Mouse (Mus musculus): Measurements from ENCODE around the gene Rnf227. TPM values are rescaled to one million over a fixed set of nuclear protein-coding genes. Genes with fewer than 3 reads are reported as not detected.

Gene Rnf227
- polyA plus RNA-seq, 1 experiment from 2014 or later, result 6.6 TPM

DNA sequence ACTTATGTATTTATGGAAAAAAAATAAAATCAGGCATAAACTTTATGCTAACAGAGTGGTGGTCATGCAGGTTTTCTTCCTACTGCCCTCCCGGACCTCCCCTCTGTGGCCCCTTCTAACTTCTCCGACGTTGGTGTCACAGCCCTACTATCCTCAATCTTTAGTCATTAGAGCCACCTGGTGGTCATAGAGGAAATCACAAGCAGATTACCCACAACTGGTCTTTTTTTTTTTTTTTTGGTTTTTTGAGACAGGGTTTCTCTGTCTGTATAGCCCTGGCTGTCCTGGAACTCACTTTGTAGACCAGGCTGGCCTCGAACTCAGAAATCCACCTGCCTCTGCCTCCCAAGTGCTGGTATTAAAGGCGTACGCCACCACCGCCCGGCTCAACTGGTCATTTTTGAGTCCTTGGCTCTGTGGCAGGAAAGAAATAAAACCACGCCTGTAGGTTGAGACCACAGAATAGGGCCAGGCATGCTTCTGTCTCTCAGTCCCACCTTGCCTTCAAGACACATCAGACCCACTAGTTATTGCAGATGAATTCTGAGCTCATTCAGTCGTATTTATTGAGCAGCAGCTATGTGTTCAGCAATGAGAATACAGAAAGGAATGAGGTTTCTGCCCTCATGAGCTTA is 50.3 kb downstream of the Rnf227 start:
- Histone ChIP-seq H3K4me3 (no peak overlapping the region), H3K27me3 (no peaks in the 10 kb centered on the region), H3K4me1 (replicated peaks) (peaks cover 4% of the 10 kb centered on the region), H3K9ac (no peak overlapping the region), H3K9me3 (replicated peaks) (no peaks in the 10 kb centered on the region), H3K27ac (no peak overlapping the region), H3K4me2 (no peak overlapping the region), H3K36me3 (no peaks in the 10 kb centered on the region)
- no peak for ATAC-seq (replicated peaks; ENCODE audit: insufficient number of reproducible peaks, insufficient read depth, low FRiP score, low read depth)
- WGBS, result 45% methylated on average over 10 of the region's 10 CpGs

Other genes starting within 250 kb of the Rnf227 start
- 16.1 and 25.2 TPM in 2 replicates for gene Per1, start 245.2 kb upstream of the Rnf227 start, polyA plus RNA-seq (2015; fragmentation: Nextera tagmentation; extraction: Ambion mirVana)
- 0.52 and 0.57 TPM in 2 replicates for gene Hes7, start 220.1 kb upstream of the Rnf227 start, polyA plus RNA-seq (2015; fragmentation: Nextera tagmentation; extraction: Ambion mirVana)
- 0.51 and 0.60 TPM in 2 replicates for gene 9130213A22Rik, start 217.9 kb upstream of the Rnf227 start, polyA plus RNA-seq (2015; fragmentation: Nextera tagmentation; extraction: Ambion mirVana)
- gene Aloxe3, start 214.6 kb upstream of the Rnf227 start, polyA plus RNA-seq (2015; fragmentation: Nextera tagmentation; extraction: Ambion mirVana), result 0.18 and 0.37 TPM in 2 replicates
- 0.05 TPM in 2 replicates for gene Alox12b, start 183.5 kb upstream of the Rnf227 start, polyA plus RNA-seq (2015; fragmentation: Nextera tagmentation; extraction: Ambion mirVana)
- 1.9 and 2.1 TPM in 2 replicates for gene Alox8, start 142.6 kb upstream of the Rnf227 start, polyA plus RNA-seq (2015; fragmentation: Nextera tagmentation; extraction: Ambion mirVana)
- gene Gucy2e, start 103.4 kb upstream of the Rnf227 start, polyA plus RNA-seq (2015; fragmentation: Nextera tagmentation; extraction: Ambion mirVana), result 0.08 and 0.13 TPM in 2 replicates
- 12.7 and 17.2 TPM in 2 replicates for gene Cntrob, start 16.7 kb upstream of the Rnf227 start, polyA plus RNA-seq (2015; fragmentation: Nextera tagmentation; extraction: Ambion mirVana)
- 163 and 164 TPM in 2 replicates for gene Trappc1, start 16.5 kb upstream of the Rnf227 start, polyA plus RNA-seq (2015; fragmentation: Nextera tagmentation; extraction: Ambion mirVana)
- 0.77 and 1.1 TPM in 2 replicates for gene Kcnab3, start 14.2 kb upstream of the Rnf227 start, polyA plus RNA-seq (2015; fragmentation: Nextera tagmentation; extraction: Ambion mirVana)
- 14.2 and 22.9 TPM in 2 replicates for gene Chd3, start 28.9 kb downstream of the Rnf227 start, polyA plus RNA-seq (2015; fragmentation: Nextera tagmentation; extraction: Ambion mirVana)
- 129 and 132 TPM in 2 replicates for gene Naa38, start 55.0 kb downstream of the Rnf227 start, polyA plus RNA-seq (2015; fragmentation: Nextera tagmentation; extraction: Ambion mirVana)
- gene Cyb5d1, start 55.2 kb downstream of the Rnf227 start, polyA plus RNA-seq (2015; fragmentation: Nextera tagmentation; extraction: Ambion mirVana), result 20.6 and 24.0 TPM in 2 replicates
- 37.3 and 40.6 TPM in 2 replicates for gene Tmem88, start 57.8 kb downstream of the Rnf227 start, polyA plus RNA-seq (2015; fragmentation: Nextera tagmentation; extraction: Ambion mirVana)
- 18.6 and 19.5 TPM in 2 replicates for gene Kdm6b, start 73.2 kb downstream of the Rnf227 start, polyA plus RNA-seq (2015; fragmentation: Nextera tagmentation; extraction: Ambion mirVana)
- gene Dnah2, start 208.6 kb downstream of the Rnf227 start, polyA plus RNA-seq (2015; fragmentation: Nextera tagmentation; extraction: Ambion mirVana), result 0.21 and 0.42 TPM in 2 replicates
- 53.8 and 59.7 TPM in 2 replicates for gene Efnb3, start 219.7 kb downstream of the Rnf227 start, polyA plus RNA-seq (2015; fragmentation: Nextera tagmentation; extraction: Ambion mirVana)
- gene Wrap53, start 239.8 kb downstream of the Rnf227 start, polyA plus RNA-seq (2015; fragmentation: Nextera tagmentation; extraction: Ambion mirVana), result 13.3 and 17.0 TPM in 2 replicates
- gene Trp53, start 239.9 kb downstream of the Rnf227 start, polyA plus RNA-seq (2015; fragmentation: Nextera tagmentation; extraction: Ambion mirVana), result 59.4 and 88.1 TPM in 2 replicates

Measured in heart, embryonic 15.5 days (tissue).